Mouse (Mus musculus) thymus, postnatal 4 days (tissue): Measurements from ENCODE around the gene Dctn2.
"Not testable (repeated sequence)": the region's sequence is repeated elsewhere in the genome, so short reads cannot be mapped to it uniquely, and the experiment has no call there.

Experiments used
- DNase-seq: peaks from one replicate; pipeline ENCODE4 v3.0.0; 2021

Gene Dctn2

DNA sequence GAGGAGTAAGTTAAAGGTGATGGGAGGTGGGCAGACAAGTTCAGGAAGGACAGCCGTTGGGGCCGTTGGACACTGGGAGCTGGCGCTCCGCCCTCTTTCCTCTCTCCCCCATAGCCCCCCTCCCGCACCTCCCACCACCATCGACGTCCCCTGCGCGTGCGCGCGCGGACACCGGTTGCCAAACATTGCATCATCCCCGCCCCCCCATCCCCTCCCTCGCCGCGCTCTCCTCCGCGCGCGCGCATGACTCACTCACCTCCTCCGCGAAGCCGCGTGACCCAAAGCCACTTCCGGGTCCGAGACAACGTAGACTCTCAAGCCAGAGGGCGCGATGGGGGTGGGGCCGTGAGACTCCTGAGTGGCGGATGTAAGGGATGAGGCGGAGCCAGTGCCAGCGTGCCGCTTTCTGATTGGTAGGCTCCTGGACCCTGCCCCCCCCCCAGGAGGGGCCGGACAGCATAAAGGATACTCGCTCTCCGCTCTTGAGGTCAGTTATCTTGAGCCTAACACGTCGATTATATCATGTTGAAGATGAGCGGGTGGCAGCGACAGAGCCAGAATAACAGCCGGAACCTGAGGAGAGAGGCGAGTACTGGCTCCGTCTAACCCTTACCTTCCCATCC, 24.2 kb downstream of the Dctn2 start:
- DNase-seq = peak; percentile 99

DNA sequence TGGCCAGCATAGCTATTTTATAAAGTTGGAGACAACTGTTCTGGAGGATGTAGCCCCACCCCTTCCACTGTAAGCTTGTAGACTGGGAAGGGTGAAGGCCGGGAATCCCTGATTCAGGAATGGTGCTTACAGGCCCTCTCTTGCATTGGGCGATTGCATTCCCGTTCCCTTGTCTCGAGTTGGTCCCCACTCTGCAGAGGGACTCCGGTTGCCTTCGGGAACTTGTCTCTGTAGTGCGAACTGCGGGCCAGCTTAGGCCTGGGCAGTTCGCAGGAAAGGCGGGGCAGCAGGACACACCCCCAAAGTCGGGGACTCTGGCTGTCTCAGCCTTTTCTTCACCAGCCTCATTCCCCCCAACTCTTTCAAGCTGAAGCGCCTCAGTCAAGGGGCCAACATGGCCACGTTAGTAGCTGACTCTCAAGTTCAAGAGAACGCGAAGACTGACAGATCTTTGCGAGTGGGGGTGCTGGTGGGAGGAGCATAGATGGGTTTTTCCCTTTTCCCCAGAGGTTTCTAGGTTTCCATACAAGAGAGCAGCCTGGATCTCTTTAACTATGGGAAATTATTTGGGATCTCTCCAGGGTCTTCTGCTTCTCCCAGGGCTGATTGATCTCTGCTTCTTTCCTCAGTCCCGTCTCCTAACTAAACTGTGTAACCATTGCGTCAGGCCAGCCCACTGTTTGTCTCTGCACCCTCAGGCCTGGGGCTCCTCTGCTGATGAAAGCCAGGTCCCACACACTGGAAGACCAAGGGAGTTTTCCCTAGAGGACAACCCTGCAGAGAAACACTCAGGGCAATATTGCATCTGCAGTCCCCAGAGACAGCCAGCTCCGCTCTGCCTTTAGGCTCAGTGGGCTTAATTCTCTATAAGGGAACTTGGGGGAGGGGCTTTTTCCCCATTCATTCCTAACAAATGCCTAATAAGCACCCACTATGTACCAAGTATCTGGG, 25.0 kb downstream of the Dctn2 start:
- peak; percentile 63 for DNase-seq

DNA sequence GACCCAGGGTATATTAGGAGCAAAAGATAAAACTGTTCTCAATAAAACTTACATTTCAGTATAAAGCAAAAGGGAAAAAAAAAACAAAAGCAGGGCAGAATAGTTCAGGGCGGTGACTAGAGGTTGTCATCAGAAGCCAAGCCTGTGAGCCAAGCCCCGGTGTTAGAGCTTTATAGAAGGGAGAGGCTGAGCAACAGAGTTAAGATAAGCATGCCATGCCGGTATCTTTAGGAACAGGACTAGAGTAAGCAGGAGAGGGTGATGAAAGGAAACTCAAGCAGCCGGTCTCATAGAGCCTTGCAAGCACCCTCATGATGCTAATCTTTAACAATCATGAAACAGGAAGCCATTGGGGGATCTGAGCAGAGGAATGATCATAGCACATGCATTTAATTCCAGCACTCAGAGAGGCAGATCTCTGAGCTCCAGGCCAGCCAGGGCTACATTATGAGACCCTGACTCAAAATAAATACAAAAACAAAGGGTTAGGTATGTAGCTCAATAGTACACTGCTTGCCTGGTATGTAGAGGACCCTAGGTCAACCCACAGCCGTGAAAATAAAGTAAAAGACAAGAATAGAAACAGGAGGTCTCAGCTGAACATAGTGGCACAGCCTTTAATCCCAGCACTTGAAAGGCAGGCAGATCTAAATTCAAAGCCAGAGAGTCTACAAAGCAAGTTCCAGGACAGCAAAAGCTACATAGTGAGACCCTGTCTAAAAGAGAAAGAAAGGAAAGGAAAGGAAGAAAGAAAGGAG, 25.9 kb downstream of the Dctn2 start:
- DNase-seq = no peak

DNA sequence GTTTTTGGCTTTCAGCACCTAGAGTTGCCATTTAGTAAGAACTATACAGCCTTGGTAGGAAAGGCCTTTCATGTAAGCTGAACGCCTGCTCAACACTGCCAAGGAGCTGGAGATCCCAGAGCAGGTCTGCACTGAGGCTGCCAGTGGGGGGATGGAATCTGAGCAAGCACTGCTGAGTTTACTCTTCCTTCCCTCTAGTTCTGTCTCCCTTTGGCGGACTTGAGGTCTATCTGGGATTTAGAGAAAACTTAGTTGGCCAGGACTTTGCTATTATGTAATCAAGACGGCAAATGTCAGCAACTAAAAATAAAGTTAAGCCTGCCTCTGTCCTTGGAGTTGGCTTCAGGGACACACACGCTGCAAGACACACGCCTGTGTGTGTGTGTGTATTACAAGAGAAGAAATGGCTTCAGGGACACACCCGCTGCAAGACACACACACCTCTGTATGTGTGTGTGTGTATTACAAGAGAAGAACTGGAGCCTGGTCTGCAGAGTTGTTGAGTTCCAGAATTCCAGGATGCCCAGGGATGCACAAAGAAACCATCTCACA, 26.9 kb downstream of the Dctn2 start:
- no peak for DNase-seq

DNA sequence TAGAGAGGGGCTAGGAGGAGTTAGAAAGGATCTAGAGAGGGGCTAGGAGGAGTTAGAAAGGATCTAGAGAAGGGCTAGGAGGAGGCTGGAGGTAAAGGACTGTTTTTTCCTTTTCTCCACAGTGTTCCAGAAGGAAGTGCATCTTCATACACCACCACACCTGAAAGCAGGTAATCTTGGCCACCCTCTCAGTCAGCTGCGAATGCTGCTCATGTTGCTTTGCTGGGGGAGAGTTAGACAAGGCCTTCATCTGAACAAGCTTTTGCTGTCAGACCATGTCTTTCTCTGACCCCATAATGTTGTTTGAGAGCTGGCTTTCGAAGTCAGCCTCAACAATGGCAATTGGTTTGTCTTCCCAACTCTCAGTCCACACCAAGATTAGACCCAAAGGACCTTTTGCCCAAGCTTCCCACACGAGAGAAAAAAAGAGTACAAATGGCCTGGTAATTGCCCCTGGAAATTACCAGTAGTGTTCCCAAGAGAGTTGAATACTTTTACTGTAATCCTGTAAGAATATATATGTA, 27.5 kb downstream of the Dctn2 start:
- no peak for DNase-seq

DNA sequence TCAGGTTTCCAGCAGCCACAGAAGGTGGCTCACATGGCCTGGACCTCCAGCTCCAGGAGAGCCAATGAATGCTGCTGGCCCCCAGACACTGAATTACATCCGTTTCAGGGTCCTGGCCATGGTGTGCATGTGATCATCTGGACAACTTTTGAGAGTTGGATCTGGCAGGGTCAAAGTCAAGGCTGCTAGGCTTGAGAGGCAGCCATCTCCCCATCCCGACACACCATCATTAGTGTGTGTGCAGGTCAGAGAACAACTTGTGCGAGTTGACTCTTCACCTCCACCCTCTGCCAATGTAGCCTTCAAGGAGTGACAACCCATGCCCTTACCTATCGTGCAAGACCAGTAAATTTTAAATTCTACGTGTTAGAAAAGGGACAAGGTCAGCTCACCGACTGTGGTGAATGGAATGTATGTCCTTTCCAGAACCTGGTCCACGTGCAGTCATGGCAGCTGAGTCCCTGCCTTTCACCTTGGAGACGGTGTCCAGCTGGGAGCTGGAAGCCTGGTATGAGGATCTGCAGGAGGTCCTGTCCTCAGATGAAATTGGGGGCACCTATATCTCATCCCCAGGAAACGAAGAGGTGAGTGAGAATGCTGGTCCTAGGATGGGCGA, 28.8 kb downstream of the Dctn2 start:
- no peak for DNase-seq

DNA sequence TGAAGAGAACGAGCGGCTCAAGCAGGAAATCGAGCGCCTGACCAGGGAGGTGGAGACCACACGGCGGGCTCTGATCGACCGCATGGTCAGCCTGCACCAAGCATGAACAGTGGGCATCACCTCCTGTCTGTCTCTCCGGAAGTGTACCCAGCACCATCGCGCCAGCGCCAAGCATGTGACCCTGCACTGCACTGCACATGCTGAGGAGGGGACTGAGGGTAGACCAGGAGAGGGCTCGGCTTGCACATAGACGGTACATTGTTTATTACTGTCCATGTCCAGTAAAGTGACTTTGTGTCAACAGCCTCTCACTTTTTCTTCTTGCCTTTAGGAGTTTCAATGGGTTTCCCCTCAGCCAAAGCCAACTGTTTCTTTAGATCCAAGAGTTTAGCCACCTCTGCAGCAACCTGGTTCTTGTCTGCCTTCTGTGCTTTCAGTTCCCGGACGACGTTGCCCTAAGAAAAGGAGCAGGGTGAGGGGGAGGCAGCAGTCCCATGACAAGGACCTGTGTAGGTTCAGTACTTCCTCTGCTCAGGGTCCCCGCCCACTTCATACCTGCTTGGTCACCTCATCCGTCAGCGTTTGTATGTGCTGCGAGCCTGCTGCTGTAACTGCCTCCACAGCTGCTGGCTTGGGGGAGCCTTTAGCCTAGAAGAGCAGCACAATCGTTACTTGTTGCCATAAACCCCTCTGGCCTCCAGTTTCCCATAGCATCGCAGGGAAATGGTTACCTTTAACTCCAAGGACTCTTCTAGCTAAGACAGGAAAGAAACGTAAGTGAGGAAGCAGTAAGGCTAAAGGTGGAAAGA, 30.0 kb downstream of the Dctn2 start:
- DNase-seq = no peak

DNA sequence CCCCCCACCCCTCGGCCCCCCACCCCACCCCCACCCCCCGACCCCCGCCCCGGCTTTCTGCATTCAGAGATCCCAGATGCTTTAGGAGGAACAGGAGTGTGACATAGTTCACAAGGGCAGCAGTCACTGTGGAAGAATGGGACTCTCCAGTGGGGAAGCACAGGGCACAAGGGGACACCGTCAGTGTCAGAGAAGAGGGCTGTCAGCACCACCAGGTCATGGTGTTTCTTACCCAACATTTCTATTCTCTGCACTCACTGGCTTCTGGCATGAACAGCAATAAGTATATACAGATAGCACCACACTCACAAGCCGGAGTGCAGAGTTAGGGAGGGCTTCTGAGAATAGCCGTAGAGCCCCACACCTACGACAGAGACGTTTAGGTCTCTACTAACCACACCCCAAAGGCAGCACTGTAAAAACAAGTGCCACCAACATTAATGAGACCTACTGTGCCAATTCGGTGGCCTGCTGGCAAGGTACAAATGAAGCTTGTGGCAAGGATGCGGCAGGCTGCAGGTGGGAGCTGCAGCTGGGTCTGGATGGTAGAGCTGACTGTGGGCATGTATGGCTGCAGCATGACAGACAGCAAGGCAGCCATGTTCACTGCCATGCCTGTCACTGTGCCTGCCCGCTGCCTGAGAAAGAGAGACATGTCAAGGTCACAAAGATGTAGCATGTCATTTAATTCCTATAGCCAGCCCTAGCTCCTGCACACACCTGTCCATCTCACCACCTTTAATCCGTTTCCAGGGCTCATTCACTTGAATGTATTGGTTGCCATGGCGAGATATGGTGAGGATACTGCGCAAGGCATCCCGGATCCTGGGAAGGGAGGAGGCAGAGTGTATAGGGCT, 31.1 kb downstream of the Dctn2 start:
- DNase-seq = no peak

DNA sequence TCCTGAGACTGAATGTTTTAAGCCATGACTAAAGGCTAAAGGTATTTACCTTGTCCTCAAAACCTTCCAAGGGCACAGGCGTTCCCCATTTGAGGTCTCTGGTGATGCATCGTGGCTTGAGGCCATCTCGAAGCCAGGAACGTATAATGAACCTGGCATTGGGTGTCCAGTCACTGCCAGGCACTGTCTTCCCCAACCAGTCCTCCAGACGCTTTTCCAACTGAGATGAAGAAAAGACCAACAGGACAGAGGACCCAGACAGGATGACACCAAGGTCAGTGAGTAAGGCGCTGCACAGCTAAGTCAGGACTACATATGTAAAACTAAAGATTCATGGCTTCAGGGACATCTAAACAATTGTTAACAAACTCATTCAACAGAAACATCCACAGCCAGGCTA, 34.2 kb downstream of the Dctn2 start:
- DNase-seq = no peak

GRCm38 (mm10) chr10:127303136-127303535, 37.0 kb downstream of the Dctn2 start:
- DNase-seq = no peak

DNA sequence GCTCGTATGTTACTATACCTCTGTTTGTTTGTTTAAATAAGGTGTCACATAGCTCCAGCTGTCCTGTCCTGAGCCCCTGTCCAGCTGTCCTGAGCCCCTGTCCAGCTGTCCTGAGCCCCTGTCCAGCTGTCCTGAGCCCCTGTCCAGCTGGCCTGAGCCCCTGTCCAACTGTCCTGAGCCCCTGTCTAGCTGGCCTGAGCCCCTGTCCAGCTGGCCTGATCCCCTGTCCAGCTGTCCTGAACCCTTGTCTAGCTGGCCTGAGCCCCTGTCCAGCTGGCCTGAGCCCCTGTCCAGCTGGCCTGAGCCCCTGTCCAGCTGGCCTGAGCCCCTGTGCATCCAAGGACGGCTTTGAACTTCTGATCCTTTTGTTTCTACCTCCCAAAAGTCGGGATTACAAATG, 43.0 kb downstream of the Dctn2 start:
- DNase-seq = not testable (repeated sequence)

GRCm38 (mm10) chr10:127310523-127311475, 44.6 kb downstream of the Dctn2 start:
- no peak for DNase-seq

DNA sequence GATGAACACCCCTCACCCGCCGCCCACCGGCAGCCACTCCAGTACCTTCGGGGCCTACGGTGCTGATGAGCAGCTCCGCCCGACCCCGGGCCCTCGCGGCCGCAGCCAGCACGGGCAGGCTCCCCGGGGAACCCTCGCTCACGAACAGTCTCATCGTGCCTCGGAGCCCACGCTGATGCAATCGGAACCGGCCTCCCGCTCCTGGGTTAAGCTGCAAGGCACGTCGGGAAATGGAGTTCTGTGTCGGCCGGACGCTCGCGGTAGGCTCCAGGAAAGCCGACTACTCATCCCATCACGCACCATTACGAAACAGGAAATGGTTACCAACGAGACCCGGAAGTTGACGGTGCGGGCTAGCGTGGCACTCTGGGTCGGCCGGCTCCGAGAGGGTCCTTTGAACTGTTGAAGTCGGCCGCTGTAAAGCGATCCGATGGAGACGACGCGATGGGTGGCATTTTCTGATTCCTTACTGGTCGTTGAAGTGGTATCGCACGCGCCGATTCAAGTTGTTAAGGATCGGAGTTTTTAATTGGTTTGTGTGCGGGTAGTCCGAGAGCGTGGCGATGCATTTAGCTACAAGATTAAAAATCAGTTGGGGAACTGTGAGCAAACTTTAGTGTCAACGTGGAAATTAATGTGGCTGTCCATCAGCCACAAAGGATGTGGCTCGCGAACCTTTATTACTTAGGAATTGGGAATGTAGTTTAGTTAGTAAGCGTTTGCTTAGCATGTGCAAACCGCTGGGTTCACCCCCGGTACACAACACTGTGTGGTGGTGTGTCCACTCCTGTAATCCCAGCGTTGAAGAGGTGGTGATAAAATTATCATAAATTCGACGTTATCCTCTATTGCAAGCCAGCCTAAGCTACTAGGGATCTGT, 45.5 kb downstream of the Dctn2 start, which contains the start of gene Mars:
Mars (minus strand) TSS at position 311 of the 880 bp plus-strand sequence.
- DNase-seq = peak; percentile 89

- peak; percentile 90 for DNase-seq
These were observed 46.1 kb downstream of the Dctn2 start for GRCm38 (mm10) chr10:127312356-127312676.

GRCm38 (mm10) chr10:127312858-127313257, 46.7 kb downstream of the Dctn2 start:
- no peak for DNase-seq

DNA sequence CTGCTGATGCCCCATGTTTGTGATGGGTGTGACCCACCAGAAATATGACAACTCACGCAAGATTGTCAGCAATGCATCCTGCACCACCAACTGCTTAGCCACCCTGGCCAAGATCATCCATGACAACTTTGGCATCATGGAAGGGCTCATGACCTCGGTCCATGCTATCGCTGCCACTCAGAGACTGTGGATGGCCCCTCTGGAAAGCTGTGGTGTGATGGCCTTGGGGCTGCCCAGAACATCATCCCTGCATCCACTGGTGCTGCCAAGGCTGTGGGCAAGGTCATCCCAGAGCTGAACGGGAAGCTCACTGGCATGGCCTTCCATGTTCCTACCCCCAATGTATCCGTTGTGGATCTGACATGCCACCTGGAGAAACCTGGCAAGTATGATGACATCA, 47.3 kb downstream of the Dctn2 start:
- not testable (repeated sequence) for DNase-seq

DNA sequence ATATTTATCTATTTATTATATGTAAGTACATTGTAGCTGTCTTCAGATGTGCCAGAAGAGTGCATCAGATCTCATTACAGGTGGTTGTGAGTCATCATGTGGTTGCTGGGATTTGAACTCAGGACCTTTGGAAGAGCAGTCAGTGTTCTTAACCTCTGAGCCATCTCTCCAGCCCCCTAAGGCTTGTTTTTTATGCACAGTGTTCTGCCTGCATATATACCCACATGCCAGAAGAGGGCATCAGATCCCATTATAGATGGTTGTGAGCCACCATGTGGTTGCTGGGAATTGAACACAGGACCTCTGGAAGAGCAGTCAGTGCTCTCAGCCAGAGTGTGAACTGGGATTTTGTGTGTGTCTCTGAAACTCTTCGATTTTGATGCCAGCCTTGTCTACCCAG, 48.8 kb downstream of the Dctn2 start:
- not testable (repeated sequence) for DNase-seq

DNA sequence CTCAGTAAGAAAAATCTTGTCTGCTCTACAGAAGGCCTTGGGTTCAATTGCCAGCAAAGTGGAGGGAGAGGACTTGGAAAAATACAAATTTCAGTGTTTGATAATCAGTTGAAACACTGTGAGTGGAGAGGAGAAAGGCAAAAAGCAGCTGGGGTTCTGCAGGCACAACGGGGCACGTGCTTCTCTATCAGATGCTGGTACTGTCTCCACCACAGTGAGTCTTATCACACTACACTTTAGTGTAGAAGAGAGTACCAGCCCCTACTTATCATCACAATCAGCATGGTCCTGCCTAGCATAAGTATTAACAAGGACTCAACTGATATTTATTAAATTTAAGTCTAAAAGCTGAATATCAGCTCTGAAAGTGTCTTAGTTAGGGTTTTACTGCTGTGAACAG, 51.1 kb downstream of the Dctn2 start:
- no peak for DNase-seq
